Mouse (Mus musculus) ovary, postnatal 10 days (tissue): Measurements from ENCODE around the gene Slc4a11.
A peak's percentile ranks its signal among the peaks of the same experiment; 100 is the strongest.

Experiments used
- DNase-seq: peaks from one replicate; pipeline ENCODE4 v3.0.0; 2022; ENCODE audit warnings: low spot score

Slc4a11 gene

DNA sequence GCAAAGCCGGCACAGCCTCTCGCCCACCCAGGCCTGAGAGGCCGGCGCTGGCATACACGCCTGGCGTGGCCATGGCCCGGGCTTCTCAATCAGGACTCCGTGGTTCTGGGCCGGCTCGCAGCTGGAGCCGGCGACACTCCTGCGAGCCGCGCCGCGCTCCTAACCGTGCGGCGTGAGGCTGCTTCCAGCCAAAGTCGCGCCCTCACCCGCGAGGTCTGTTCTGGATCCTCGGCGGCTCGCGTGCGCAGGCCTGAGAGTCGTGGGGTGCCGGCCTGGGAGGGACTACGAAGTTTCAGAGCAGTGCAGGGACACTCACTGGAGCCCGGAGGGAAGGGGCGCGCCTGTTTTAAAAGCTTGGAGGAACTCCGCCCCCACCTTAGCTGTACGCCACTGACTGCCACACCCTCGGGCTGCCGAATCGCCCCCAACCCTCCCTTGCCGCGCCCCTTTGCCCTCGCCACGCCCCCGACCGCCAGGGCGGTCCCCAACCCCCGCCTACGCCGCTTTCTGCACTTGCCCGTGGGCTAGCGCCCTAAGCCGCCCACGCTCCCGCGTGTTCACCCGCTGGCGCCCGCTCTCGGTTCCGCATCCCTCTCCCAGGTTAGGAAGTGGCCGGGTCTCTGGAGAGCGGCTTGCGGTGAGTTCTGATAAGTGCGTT lies at the start of gene Slc4a11:
Slc4a11 (minus strand) TSS at position 367 of the 658 bp plus-strand sequence.
- DNase-seq: peak; percentile 38

DNA sequence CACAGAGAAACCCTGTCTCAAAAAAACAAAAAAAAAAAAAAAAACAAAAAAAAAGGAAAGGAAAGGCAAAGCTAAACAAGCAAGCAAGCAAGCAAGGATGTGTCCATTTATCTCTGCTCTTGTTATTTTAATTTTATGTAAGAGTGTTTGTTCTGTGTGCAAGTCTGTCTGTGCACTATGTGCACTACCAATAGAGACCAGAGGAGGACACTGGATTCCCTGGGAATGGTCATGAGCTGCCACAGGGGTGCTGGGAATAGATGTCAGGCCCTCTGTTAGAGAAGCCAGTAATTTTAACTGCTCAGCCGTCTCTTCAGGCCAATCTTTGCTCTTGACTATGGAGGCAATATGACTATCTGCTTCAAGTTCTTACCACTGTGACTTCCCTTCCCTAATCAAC lies 46.3 kb upstream of the Slc4a11 start:
- DNase-seq: no peak

DNA sequence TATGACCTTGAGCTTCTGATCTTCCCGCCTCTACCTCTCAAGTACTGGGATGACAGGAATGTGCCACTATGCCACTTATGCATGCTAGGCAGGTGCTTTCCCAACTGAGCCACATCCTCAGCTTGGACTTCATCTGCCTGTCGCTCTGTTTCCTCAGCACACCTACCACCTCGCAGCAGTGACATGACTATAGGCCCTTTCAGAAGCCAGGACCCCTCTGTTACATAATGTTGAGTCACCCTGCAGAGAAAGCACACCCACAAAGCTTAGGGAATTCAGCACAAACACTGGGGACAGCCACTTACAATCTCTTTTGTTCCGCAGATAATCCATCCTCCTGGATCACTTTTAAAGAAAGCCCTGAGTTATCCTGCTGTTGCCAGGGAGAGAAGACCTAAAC lies 42.8 kb upstream of the Slc4a11 start:
- no peak for DNase-seq

DNA sequence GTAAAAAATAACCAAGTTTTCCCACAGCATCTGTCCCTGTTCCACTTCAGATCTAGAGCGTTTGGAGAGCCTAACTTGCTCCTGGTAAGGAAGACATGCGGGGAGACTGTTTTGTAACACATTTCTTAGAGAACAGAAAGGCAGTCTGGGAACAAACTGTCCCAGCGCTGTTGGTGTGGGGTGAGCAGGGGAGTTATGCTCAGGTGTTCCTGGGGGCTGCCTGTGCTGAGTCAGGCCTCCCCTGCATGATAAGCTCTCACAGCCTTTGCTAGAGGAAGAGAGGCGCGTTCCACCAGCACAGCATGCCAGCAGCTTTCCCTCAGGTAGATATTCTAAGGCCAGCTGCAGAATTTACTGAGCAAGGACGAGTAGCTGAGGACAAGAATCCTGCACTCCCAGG lies 40.7 kb upstream of the Slc4a11 start:
- DNase-seq: no peak

DNA sequence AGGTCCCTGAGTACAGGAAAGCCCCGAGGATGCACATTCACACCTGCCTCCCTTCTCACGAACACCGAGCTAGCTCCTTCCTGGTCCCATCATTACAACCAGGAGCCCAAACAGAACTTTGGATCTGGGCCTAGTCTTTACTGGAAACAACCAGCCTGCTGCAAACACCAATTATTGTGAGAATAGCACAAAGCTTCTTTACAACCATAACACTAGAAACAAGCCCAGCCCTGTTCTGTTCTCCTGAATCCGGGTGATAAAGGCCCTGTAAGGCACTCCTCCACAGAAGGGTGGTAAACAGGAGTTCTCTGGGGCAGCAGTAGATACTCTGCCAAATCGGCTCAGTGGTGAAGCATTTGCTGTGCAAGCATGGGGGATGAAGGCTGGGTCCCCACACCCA lies 38.0 kb upstream of the Slc4a11 start:
- no peak for DNase-seq

DNA sequence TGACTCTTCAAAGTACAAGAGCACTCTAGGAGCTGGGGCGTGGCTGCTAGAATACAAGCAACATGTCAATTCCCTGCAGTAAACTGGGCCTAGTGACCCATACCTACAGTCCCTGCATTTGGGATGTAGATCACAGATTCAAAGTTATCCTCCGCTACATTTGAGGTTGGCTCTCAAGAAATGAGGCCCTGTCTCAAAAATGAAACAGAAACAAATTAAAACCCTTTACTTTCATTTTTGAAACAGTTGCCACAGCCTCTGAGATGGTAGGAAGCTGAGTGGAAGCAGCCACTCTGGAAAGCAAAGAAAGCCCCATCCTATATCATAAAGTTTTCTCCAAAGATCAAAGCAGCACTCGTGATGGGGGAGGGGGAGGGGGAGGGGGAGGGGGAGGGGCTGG lies 36.1 kb upstream of the Slc4a11 start:
- no peak for DNase-seq

DNA sequence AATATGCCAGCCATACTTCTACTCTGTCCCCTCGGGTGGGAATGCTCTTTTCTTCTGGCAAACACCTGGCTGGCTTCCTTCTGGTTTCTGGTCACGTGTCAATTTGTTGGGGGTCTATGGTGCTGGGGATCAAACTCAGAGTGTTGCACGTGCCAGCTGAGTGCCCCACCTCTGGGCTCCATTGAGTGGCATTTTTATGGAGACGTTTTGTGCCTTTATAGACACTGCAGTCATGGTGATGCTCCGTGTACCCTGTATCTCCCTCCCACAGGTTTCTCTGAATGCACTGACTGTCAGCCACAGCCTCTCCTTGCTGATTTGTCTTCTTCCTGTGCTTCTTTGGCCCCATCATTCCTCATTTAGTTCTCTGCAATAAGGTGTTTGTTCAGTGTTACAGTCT lies 34.5 kb upstream of the Slc4a11 start:
- no peak for DNase-seq

DNA sequence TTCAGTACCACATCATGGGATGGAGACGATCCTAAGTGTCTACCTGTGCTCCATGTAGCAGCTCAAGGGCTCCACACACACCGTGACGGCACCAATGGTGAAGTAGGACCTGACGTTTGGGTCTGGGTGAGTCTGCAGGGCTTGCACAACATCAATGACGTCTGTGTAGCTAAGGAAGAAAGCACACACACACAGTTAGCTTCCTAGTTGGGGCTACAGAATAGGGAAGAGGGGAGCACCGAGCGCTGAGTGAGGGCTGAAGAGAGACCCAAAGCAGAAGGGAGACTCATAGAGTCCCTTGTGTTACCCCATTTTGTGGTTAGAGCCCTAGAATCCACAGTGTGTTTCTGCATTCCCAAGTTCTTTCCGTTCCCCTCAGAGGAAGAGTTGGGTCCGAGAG lies 33.4 kb upstream of the Slc4a11 start:
- no peak for DNase-seq

DNA sequence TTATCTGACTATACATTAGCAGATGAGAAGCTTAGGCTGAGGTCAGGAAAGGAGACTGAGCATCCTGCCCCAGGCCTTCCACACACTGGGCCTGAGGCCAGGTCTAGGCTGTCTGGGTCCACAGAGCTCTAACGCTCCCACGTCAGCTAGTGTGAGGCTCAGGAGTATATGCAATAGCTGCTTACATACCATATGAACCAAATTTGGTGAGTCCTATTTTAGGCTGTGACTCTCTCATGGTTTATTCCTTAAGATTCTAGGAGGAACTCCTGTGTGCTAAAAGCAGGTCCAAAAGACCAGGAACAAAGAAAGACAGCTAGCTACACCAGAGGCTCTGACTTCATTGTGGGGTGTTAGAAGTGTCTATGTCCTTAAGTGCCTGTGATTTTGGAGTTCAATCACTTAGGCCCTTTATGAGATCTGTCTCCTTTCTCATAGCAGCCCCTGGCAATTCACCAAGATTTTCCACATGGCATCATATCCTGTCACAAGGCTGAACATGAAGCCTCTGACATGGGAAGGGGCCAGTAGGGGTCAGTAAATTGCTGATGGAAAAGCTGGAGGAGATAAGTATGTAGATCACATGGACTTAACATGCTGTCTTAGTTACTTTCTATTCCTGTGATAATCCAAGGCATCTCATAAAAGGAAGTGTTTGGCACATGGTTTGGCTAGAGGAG lies 31.7 kb upstream of the Slc4a11 start:
- no peak for DNase-seq

DNA sequence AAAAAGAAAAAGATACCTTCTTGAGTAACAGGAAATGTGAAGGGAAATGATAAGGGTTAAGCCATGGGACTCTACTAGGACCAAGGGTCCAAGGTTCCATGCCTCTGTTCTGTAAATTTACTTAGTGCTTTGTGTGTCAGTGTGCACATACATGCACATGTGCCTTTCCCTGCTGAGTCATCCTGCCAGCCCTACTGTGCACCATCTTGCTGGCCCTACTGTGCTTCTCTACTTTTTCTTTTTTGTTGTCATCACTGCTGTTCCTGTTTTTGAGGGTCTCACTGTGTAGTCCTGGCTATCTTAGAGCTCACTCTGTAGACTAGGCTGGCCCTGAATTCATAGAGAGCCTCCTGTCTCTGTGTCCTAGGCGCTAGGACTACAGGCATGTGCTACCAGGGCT lies 30.4 kb upstream of the Slc4a11 start:
- no peak for DNase-seq

DNA sequence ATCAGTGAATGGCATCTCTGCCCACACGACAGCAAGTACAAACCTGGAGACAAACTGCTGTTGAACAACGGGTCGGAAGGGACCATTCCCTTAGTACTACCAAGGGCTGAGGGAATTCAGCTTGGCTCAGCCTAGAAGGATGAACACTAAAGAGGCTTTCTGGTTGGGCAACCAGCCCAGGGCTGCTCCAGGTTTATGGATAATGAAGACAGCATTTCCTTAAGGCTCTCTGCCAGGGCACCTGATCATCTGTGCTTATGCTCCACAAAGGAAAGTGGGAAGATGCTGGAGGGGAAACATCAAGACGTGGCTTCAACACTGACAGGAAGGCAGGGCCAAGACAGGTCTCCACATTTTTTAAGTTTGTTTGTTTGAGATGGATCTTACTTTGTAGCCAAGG lies 27.1 kb upstream of the Slc4a11 start:
- no peak for DNase-seq

DNA sequence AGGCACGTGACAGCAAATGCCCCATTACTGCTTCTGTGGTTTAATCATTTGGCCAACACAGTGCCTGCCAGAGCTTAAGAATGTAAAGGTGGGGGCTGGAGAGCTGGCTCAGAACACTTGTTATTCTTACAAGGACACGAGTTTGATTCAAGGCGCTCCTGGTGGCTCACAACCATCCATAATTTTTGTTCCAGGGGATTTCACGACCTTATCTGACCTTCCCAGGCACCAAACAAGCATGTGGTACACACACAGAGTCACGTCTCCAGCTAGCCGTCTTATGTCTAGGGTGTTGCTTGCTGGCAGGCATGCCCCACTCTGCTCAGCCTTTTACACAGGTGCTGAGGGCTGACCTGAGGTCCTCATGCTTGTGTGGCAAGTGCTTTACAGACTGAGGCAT lies 20.6 kb upstream of the Slc4a11 start:
- no peak for DNase-seq

DNA sequence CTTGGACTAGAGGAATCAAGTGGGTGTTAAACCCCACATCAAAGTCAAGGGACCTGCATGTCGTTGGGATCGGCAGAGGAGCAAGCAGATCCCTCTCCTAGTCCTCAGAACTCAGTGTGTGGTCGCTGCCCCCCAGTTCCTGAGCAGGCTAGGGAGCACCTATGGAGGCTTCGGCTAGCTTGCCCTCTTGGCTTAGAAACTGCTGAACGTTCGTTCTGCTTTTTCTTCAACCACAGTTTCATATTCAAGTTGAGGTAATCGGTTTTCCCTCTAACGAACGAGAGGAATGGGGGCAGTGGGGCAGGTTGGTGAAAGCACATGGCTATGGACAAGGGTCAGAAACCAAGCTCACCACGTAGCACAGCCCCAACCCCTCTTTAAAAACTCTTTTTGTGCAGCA lies 9.7 kb upstream of the Slc4a11 start:
- no peak for DNase-seq

DNA sequence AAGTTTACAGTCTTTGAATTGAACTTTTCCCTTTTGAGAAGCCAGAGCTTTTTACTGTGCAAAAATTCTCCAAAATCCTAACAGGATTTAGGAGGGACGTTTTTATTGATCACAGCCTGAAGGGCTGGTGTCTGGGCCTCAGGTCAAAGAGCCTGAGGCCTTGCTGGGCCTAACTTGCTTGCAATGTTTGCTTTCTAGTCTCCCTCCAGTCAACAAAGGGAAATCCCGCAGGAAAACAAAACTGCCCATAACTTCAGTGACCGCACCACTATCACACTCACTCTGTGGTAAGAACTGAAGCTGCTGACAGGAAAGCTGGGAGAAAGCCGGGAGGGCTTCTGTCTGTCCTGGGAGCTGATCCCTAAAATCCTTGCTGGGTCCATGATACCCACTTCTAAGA lies 9.3 kb upstream of the Slc4a11 start:
- no peak for DNase-seq

DNA sequence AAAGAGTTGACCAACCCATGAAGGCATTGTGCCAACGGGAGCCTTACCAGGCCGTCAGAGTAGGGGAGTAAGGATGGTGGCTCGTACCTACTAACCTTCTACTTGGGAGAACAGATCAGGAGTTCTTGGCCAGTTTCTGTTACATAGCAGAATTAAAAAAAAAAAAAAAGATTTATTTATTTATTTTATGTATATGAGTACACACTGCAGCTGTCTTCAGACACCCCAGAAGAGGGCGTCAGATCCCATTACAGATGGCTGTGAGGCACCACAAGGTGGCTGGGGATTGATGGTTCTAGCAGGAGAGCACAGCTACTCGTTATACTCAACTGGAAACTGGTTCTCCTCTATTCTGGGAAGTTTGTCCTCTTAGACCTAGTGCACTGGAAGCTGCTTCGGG lies 7.9 kb upstream of the Slc4a11 start:
- no peak for DNase-seq

DNA sequence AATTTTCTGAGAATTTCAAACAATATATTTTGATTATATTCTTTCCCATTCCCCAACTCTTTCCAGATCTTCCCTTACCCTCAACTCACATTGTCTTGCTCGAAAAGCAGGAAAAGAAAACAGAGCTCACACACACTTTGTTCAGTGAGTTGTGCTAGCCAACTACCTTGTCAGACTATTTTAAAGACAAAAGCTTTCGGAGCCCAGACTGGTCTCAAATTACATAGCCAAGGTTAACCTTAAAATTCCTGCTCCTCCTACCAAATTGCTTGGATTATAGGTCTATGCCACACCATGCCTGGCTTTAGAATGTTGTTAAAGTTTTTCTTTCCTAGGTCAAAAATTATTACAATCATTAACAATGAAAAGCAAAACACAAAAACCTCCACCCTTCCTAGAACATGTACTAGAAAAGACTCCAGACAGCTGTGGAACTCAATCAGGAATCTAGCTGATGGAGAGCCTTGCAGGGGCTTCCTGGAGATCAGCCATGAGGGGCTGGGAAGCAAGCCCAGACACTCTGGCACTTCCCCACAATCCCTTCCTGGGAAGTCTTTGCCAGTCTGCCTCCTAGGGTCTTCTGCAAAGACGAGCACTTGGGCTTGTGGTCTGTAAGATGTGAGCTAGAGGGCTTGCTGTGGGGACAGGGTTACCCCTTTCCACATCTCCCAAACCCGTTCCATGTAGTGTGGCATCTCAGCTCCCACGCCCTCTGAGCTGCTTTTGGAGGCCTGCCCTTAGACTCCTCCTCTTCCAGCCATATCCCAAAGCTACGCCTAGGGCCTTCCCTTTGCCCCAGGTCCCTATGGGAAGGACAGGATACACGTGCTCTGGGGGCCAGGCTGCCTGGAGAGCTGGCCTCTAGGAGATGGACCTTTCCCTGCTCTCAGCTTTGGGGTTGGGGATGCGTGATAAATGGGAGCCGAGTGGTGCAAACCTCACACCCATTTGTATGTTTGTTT lies 7.0 kb upstream of the Slc4a11 start:
- DNase-seq: no peak

DNA sequence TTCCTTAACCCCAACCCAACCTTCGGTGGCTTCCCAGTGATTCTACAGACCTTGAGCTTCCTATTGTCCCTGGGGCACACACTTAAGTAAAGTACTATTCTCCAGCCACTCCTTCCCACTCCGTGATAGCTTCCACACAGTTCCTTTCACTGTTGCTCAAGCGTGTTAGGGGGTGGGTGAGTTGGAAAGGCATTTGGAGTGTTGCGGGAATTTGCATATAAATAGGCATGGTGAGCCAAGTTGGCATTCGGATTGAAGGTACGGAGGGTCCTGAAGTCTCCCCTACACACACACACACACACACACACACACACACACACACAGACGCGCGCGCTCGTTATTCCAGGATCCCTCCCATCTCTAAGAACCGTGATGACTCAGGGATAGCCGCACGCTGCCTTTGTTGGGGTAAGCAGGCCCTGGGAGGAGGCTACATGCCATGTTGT lies 525 bp upstream of the Slc4a11 start:
- DNase-seq: no peak

DNA sequence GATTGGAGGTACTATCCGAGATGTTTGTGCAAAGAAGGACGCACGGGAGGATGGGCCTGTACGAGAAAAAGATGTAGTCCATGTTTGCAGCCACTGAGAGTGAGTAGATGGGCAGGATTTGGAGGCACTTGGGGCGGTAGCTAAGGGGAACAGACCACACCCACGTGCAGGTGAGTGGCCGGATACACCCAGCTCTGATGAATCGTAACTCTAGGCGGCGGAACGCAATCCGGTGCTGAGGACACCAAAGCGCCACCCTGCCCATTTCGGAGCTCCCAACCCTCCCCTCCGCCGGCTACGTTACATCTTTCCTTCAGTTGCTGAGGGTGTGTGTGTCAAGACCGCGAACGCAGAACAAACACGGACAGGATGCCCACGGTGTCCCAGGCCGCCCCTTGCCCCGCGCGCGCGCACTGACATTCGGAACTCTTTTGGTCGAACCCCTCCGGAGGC lies 593 bp downstream of the Slc4a11 start:
- no peak for DNase-seq

DNA sequence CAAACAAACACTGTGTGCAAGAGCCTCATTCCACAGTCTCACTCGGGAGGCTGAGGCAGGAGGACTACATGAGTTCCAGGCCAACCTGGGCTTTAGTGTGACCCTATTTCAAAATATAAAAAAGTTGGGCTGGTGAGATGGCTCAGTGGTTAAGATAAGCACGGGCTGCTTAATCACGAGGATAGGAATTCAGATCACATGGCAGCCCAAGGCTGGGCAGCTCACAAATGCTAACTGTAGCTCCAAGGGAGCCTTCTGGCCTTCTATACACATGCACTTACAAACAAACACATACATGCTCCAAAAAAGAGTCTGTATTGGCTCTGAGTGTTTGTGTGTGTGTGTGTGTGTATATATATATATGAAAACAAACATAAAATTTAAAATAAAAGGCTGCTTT lies 3.8 kb downstream of the Slc4a11 start:
- no peak for DNase-seq

DNA sequence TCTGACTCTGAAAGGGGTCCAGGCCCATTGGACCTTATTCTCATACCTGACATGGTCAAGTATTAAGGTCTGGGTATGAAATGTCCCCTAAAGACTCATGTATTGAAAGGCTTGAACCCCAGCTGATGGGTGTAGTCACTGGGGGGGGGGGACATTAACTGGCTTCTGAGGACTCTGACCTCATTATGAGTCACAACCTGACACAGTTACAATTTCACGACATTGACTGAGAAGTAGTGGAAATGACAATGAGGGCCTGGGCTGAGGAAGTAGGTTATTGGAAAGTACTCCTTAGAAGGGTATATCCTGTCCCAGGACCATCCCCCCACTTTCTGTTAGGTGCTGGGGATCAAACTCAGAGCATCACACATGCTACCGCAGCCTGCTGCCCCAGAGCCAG lies 8.3 kb downstream of the Slc4a11 start:
- DNase-seq: no peak

DNA sequence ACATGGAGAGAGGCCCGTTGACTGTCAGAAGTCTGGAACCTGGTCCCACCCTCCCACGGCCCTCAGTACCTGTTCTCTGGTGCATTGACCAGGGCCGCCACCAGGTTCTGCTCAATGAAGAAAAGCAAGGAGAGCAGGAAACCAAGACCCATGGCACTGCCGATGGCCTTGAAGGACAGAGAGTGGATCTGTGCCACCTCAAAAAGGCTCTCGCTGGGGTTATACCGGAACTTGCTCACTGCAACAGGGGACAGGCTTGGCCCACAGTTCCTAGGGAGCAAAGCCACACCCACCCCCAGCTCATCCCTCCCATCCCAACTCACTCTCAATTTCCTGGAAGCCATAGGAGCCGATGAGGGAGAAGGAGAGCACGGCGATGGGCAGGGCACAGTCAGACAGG lies 11.9 kb downstream of the Slc4a11 start:
- DNase-seq: no peak

DNA sequence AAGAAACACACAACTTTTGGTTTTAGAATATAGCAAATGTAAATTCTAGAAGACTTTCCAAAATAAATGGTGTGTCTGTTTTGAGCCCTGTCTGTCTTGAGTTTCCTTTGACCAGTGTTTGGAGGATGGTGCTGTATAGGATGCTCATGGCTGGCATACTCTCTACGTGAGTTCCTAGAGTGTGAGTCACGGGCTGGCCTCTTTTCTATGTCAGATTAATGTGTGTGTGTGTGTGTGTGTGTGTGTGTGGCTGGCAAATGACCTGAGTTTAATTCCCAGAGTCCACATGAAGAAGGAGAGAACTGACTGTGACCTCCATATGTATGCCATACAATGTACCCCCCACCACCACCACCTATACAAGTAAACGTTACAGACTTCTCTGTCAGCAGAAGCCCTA lies 15.8 kb downstream of the Slc4a11 start:
- DNase-seq: no peak

DNA sequence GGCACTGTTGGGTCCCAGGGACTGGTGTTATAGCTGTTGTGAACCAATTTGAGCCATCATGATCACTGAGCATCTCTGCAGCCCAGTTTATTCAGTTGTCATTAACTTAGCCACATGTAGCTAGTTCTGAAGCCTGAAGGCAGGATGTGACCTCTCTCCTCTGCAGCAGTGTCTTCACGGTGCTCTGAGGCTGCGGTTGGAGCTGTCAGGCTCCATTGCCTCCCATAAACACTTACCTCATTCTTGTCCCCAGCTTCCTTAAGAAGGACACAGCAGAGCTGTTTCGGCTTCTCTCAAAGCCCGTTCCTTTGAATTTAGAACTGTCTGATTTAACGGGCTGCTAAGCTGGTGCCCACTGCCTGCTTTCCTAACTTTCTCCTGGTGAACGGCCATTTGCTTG lies 17.4 kb downstream of the Slc4a11 start:
- no peak for DNase-seq
